Mouse (Mus musculus) G1E (cell line): ENCODE results near the gene Tm9sf1. TPM values are rescaled to one million over a fixed set of nuclear protein-coding genes. Genes with fewer than 3 reads are reported as not detected.

ENCODE experiments used
- ATAC-seq: 2 replicates; pipeline ENCODE4 v1.8.0; 2016; ENCODE audit warnings: mild to moderate bottlenecking; ENCODE audit not compliant: insufficient number of reproducible peaks, poor library complexity, low FRiP score, severe bottlenecking; ENCODE audit errors: extremely low read depth
- DNase-seq: peaks from one replicate; pipeline ENCODE4 v3.0.0; 2012; ENCODE audit warnings: low spot score
- H3K27me3 ChIP-seq: 2 replicates; pipeline ENCODE4 v1.6.1; 2012; ENCODE audit warnings: mild to moderate bottlenecking, low read length, inconsistent platforms; ENCODE audit not compliant: insufficient read depth
- H3K36me3 ChIP-seq: replicated peaks from 2 replicates; pipeline ENCODE3; 2012; ENCODE audit warnings: mild to moderate bottlenecking, inconsistent platforms
- H3K4me1 ChIP-seq: 2 replicates; pipeline ENCODE4 v1.6.1; 2012; ENCODE audit warnings: low read depth, low read length, inconsistent platforms, mixed read lengths; ENCODE audit not compliant: insufficient read depth
- H3K4me3 ChIP-seq: 2 replicates; pipeline ENCODE4 v1.5.1; 2012; ENCODE audit warnings: low read depth, mild to moderate bottlenecking, inconsistent platforms, low read length, moderate library complexity, mixed read lengths
- H3K9me3 ChIP-seq: replicated peaks from 2 replicates; pipeline ENCODE4 v1.6.1; 2012; ENCODE audit warnings: inconsistent platforms
- CTCF ChIP-seq: IDR thresholded peaks from 2 replicates; pipeline ENCODE4 v1.5.1; 2012; ENCODE audit warnings: low read depth, low read length, inconsistent platforms, mixed read lengths
- GATA1 ChIP-seq: IDR thresholded peaks from 2 replicates; pipeline ENCODE4 v1.6.1; 2012; ENCODE audit warnings: borderline replicate concordance, low read length, inconsistent platforms, mixed read lengths
- GATA2 ChIP-seq: IDR thresholded peaks from 2 replicates; pipeline ENCODE4 v1.6.1; 2012; ENCODE audit warnings: low read depth, low read length, inconsistent platforms, borderline replicate concordance
- POLR2AphosphoS5 ChIP-seq: IDR thresholded peaks from 2 replicates; pipeline ENCODE4 v1.6.1; 2012; ENCODE audit warnings: low read depth, low read length, inconsistent platforms; ENCODE audit not compliant: insufficient replicate concordance
- TAL1 ChIP-seq: conservative IDR thresholded peaks from 2 replicates; pipeline ENCODE4 v1.6.1; 2012; ENCODE audit warnings: low read depth, low read length, inconsistent platforms, mixed read lengths
- polyA plus RNA-seq: library from polyadenylated mRNA; stranded (reverse); fragments of >175 nt; gene quantifications from 2 replicates; pipeline ENCODE4 v1.2.3, GENCODE M21; 2012
- total RNA-seq, 2 experiments: library from RNA; stranded (forward) in 1 of 2; stranded (reverse) in 1 of 2; fragments of 200-1000 nt in 1 of 2; fragments of >200 nt in 1 of 2; fragmentation: Nextera tagmentation in 1 of 2; gene quantifications; 2 replicates each; pipeline ENCODE4 v1.2.3; 2014 to 2017

Tm9sf1 gene
- total RNA-seq (2014; fragmentation: Nextera tagmentation) (35.1 and 40.6 TPM in 2 replicates), total RNA-seq (2017) (54.0 and 57.7 TPM in 2 replicates), polyA plus RNA-seq (14.6 and 14.8 TPM in 2 replicates)

- DNase-seq (peak; percentile 86), ATAC-seq (peak; percentile 37)
- Histone ChIP-seq H3K4me1 (peaks cover 67% of the 10 kb centered on the region), H3K36me3 (peaks cover 73% of the 10 kb centered on the region), H3K27me3 (no peaks in the 10 kb centered on the region), H3K9me3 (no peaks in the 10 kb centered on the region), H3K4me3 (peak within 1 kb of the TSS; percentile 89)
- TF ChIP-seq TAL1: no peak
- no peak for TF ChIP-seq GATA2
- TF ChIP-seq GATA1: no peak
- no peak for TF ChIP-seq CTCF
- no peak for TF ChIP-seq POLR2AphosphoS5
These were observed at the start of gene Tm9sf1 for GRCm38 (mm10) chr14:55643060-55643907. Gene Tm9sf1, minus strand, starts transcription at chr14:55643806.

GRCm38 (mm10) chr14:55689433-55689832 lies 45.8 kb upstream of the Tm9sf1 start:
- no peak for DNase-seq
- ATAC-seq: no peak
- no peak for TF ChIP-seq CTCF
- no peak for TF ChIP-seq GATA1
- TF ChIP-seq TAL1: no peak
- TF ChIP-seq GATA2: no peak
- TF ChIP-seq POLR2AphosphoS5: no peak
- Histone ChIP-seq H3K27me3 (peaks cover 7% of the 10 kb centered on the region; the same call in 1 of the 2 replicates), H3K9me3 (peaks cover 6% of the 10 kb centered on the region; the same call in 1 of the 2 replicates), H3K4me1 (peaks cover 2% of the 10 kb centered on the region; the same call in 1 of the 2 replicates), H3K4me3 (no peak overlapping the region), H3K36me3 (no peaks in the 10 kb centered on the region)

GRCm38 (mm10) chr14:55682118-55682493 lies 38.5 kb upstream of the Tm9sf1 start:
- DNase-seq: no peak
- no peaks in the 10 kb centered on the region for H3K9me3 ChIP-seq
- peaks cover 40% of the 10 kb centered on the region for H3K36me3 ChIP-seq
- H3K27me3 ChIP-seq: 0 out of 2 replicates have a peak, but pooled peaks cover 3% of the 10 kb centered on the region
- H3K4me3 ChIP-seq: peak overlapping the region; percentile 87
- H3K4me1 ChIP-seq: peaks cover 34% of the 10 kb centered on the region
- no peak for ATAC-seq
- TF ChIP-seq GATA1: no peak
- no peak for TF ChIP-seq TAL1
- TF ChIP-seq POLR2AphosphoS5: no peak
- TF ChIP-seq CTCF: no peak
- no peak for TF ChIP-seq GATA2

GRCm38 (mm10) chr14:55681160-55682117 lies 37.8 kb upstream of the Tm9sf1 start, which contains the start of gene Tinf2:
Gene Tinf2, minus strand, starts transcription at chr14:55681820.
- peak within 1 kb of the TSS; percentile 87 for H3K4me3 ChIP-seq
- ATAC-seq (peak; percentile 95), DNase-seq (peak; percentile 88)
- TF ChIP-seq GATA2: no peak
- TF ChIP-seq TAL1: no peak
- no peak for TF ChIP-seq POLR2AphosphoS5
- no peak for TF ChIP-seq CTCF
- TF ChIP-seq GATA1: no peak
- no peaks in the 10 kb centered on the region for H3K27me3 ChIP-seq
- H3K36me3 ChIP-seq: peaks cover 47% of the 10 kb centered on the region
- H3K4me1 ChIP-seq: peaks cover 34% of the 10 kb centered on the region
- H3K9me3 ChIP-seq: no peaks in the 10 kb centered on the region

- Histone ChIP-seq H3K4me1 (peaks cover 45% of the 10 kb centered on the region), H3K4me3 (no peak overlapping the region), H3K9me3 (no peaks in the 10 kb centered on the region), H3K36me3 (peaks cover 69% of the 10 kb centered on the region), H3K27me3 (no peaks in the 10 kb centered on the region)
- DNase-seq: no peak
- no peak for ATAC-seq
- TF ChIP-seq TAL1 (no peak), CTCF (no peak), GATA2 (no peak), GATA1 (no peak), POLR2AphosphoS5 (no peak)
These were observed 34.0 kb upstream of the Tm9sf1 start for GRCm38 (mm10) chr14:55677615-55678014.

- Histone ChIP-seq H3K4me1 (peaks cover 41% of the 10 kb centered on the region), H3K9me3 (no peaks in the 10 kb centered on the region), H3K4me3 (peak overlapping the region; percentile 76), H3K27me3 (no peaks in the 10 kb centered on the region), H3K36me3 (peaks cover 61% of the 10 kb centered on the region)
- DNase-seq: no peak
- TF ChIP-seq GATA2 (no peak), TAL1 (no peak), CTCF (no peak), GATA1 (no peak)
- ATAC-seq: no peak
These were observed 29.1 kb upstream of the Tm9sf1 start for GRCm38 (mm10) chr14:55672741-55673060.
